Mouse (Mus musculus) intestine, postnatal 0 days (tissue): ENCODE data around the gene Alyref2. TPM values are rescaled to one million over a fixed set of nuclear protein-coding genes. Genes with fewer than 3 reads are reported as not detected.
A peak's percentile ranks its signal among the peaks of the same experiment; 100 is the strongest.

Source experiments
- ATAC-seq: fragments of 200-750 bp; cut with Nextera tagmentation; 2 replicates; pipeline ENCODE4 v1.8.0; 2017; ENCODE audit warnings: mild to moderate bottlenecking, moderate TSS enrichment, moderate library complexity
- H3K27ac ChIP-seq: fragments of 300-500 bp; sonication (generic); 2 replicates; pipeline ENCODE4 v1.5.1; 2014; ENCODE audit warnings: mild to moderate bottlenecking, low read depth, low read length, moderate library complexity
- H3K27me3 ChIP-seq: fragments of 300-500 bp; sonication (generic); replicated peaks from 2 replicates; pipeline ENCODE4 v1.6.1; 2014; ENCODE audit warnings: low read length, mixed read lengths; ENCODE audit not compliant: control insufficient read depth, insufficient read depth
- H3K36me3 ChIP-seq: fragments of 300-500 bp; sonication (generic); 2 replicates; pipeline ENCODE4 v1.6.1; 2014; ENCODE audit warnings: mild to moderate bottlenecking, moderate library complexity; ENCODE audit not compliant: control insufficient read depth, insufficient read depth
- H3K4me1 ChIP-seq: fragments of 300-500 bp; sonication (generic); replicated peaks from 2 replicates; pipeline ENCODE4 v1.6.1; 2014; ENCODE audit warnings: antibody characterized with exemption, low read length, mixed read lengths; ENCODE audit not compliant: control insufficient read depth, insufficient read depth
- H3K4me2 ChIP-seq: fragments of 300-500 bp; sonication (generic); replicated peaks from 2 replicates; pipeline ENCODE4 v1.6.1; 2014; ENCODE audit warnings: low read depth, mild to moderate bottlenecking, moderate library complexity
- H3K4me3 ChIP-seq: fragments of 300-500 bp; sonication (generic); 2 replicates; pipeline ENCODE4 v1.5.1; 2014; ENCODE audit warnings: low read depth, low read length
- H3K9ac ChIP-seq: fragments of 300-500 bp; sonication (generic); 2 replicates; pipeline ENCODE4 v1.6.1; 2014; ENCODE audit warnings: mild to moderate bottlenecking, low read depth, low read length
- H3K9me3 ChIP-seq: fragments of 300-500 bp; sonication (generic); 2 replicates; pipeline ENCODE4 v1.6.1; 2016; ENCODE audit warnings: mixed run types; ENCODE audit not compliant: control insufficient read depth
- CTCF ChIP-seq: sonication (generic); IDR thresholded peaks from 2 replicates; pipeline ENCODE4 v1.5.1; 2016; ENCODE audit warnings: low read depth, mild to moderate bottlenecking, control low read depth, antibody characterized with exemption, moderate library complexity
- whole genome bisulfite sequencing: fragments of 180-500 bp; shearing (Covaris S2); extraction: QIAGEN DNeasy Blood & Tissue Kit; methylation state at CpG from one replicate; pipeline ENCODE4 v1.1.7; 2014; 5-methylcytosine and 5-hydroxymethylcytosine counted together
- polyA plus RNA-seq: library from polyadenylated mRNA; unstranded; fragments of >200 nt; fragmentation: Nextera tagmentation; extraction: Ambion mirVana; gene quantifications from 2 replicates; pipeline ENCODE4 v1.2.1, GENCODE M21; 2015

The Alyref2 gene
- 15.4 and 16.1 TPM in 2 replicates for polyA plus RNA-seq

- WGBS = under 1% methylated on average over 19 of the region's 19 CpGs
- H3K27ac ChIP-seq = peak within 1 kb of the TSS; percentile 97
- peak within 1 kb of the TSS; percentile 73 for H3K4me2 ChIP-seq
- no peaks in the 10 kb centered on the region for H3K27me3 ChIP-seq
- no peaks in the 10 kb centered on the region; the same call in 1 of the 2 replicates for H3K4me1 ChIP-seq
- no peaks in the 10 kb centered on the region for H3K36me3 ChIP-seq
- peak within 1 kb of the TSS; percentile 63 for H3K4me3 ChIP-seq
- no peaks in the 10 kb centered on the region for H3K9me3 ChIP-seq
- peak; percentile 85 for ATAC-seq
- peak; percentile 89 for TF ChIP-seq CTCF
- peak within 1 kb of the TSS; percentile 76 for H3K9ac ChIP-seq
Measured at GRCm38 (mm10) chr1:171503250-171503591, at the start of gene Alyref2. Gene Alyref2 (plus strand): TSS chr1:171503478.

GRCm38 (mm10) chr1:171454926-171455325, 48.4 kb upstream of the Alyref2 start:
- no peak overlapping the region for H3K4me2 ChIP-seq
- H3K4me3 ChIP-seq = no peak overlapping the region
- H3K27me3 ChIP-seq = no peaks in the 10 kb centered on the region
- 78% methylated on average over 6 of the region's 6 CpGs for WGBS
- H3K9ac ChIP-seq = no peak overlapping the region
- no peaks in the 10 kb centered on the region for H3K9me3 ChIP-seq
- peak; percentile 42 for TF ChIP-seq CTCF
- ATAC-seq = no peak
- no peaks in the 10 kb centered on the region for H3K4me1 ChIP-seq
- no peaks in the 10 kb centered on the region for H3K36me3 ChIP-seq
- H3K27ac ChIP-seq = no peak overlapping the region

GRCm38 (mm10) chr1:171457568-171457967, 45.7 kb upstream of the Alyref2 start:
- Histone ChIP-seq H3K4me1 (no peaks in the 10 kb centered on the region), H3K4me2 (no peak overlapping the region), H3K4me3 (no peak overlapping the region), H3K36me3 (peaks cover 23% of the 10 kb centered on the region), H3K9me3 (no peaks in the 10 kb centered on the region), H3K27ac (no peak overlapping the region), H3K9ac (no peak overlapping the region), H3K27me3 (no peaks in the 10 kb centered on the region)
- no peak for TF ChIP-seq CTCF
- 89% methylated on average over 1 of the region's 1 CpGs for WGBS
- ATAC-seq = no peak

GRCm38 (mm10) chr1:171459791-171460190, 43.5 kb upstream of the Alyref2 start:
- ATAC-seq = no peak
- Histone ChIP-seq H3K36me3 (peaks cover 39% of the 10 kb centered on the region), H3K4me3 (no peak overlapping the region), H3K4me1 (no peaks in the 10 kb centered on the region), H3K27ac (no peak overlapping the region), H3K9me3 (no peaks in the 10 kb centered on the region), H3K9ac (no peak overlapping the region), H3K4me2 (no peak overlapping the region), H3K27me3 (no peaks in the 10 kb centered on the region)
- no peak for TF ChIP-seq CTCF
- 44% methylated on average over 5 of the region's 5 CpGs for WGBS

- TF ChIP-seq CTCF = no peak
- Histone ChIP-seq H3K9me3 (no peaks in the 10 kb centered on the region), H3K27ac (no peak overlapping the region), H3K36me3 (peaks cover 39% of the 10 kb centered on the region), H3K4me3 (no peak overlapping the region), H3K27me3 (no peaks in the 10 kb centered on the region), H3K9ac (no peak overlapping the region), H3K4me2 (no peak overlapping the region), H3K4me1 (no peaks in the 10 kb centered on the region)
- no peak for ATAC-seq
- WGBS = 88% methylated on average over 22 of the region's 22 CpGs
Measured at GRCm38 (mm10) chr1:171460551-171461503, 42.5 kb upstream of the Alyref2 start.

GRCm38 (mm10) chr1:171463133-171463532, 40.1 kb upstream of the Alyref2 start:
- H3K4me2 ChIP-seq = no peak overlapping the region
- peak; percentile 23; the same call in 1 of the 2 replicates for TF ChIP-seq CTCF
- H3K9ac ChIP-seq = no peak overlapping the region
- 93% methylated on average over 3 of the region's 3 CpGs for WGBS
- ATAC-seq = no peak
- H3K9me3 ChIP-seq = no peaks in the 10 kb centered on the region
- peaks cover 39% of the 10 kb centered on the region for H3K36me3 ChIP-seq
- no peaks in the 10 kb centered on the region for H3K27me3 ChIP-seq
- no peak overlapping the region for H3K4me3 ChIP-seq
- no peaks in the 10 kb centered on the region for H3K4me1 ChIP-seq
- H3K27ac ChIP-seq = no peak overlapping the region
